Mouse (Mus musculus) CH12.LX (cell line): ENCODE results near the gene Ces2h.

ENCODE experiments used
- CHD2 ChIP-seq: IDR thresholded peaks from 2 replicates; pipeline ENCODE4 v1.6.1; 2011; ENCODE audit warnings: low read length, improper control_type of control experiment
- KAT2A ChIP-seq: IDR thresholded peaks from 2 replicates; pipeline ENCODE4 v1.6.1; 2012; ENCODE audit warnings: low read length, improper control_type of control experiment, inconsistent platforms; ENCODE audit not compliant: insufficient replicate concordance
- MAX ChIP-seq: IDR thresholded peaks from 2 replicates; pipeline ENCODE4 v1.6.1; 2011; ENCODE audit warnings: low read length, improper control_type of control experiment
- RAD21 ChIP-seq: IDR thresholded peaks from 2 replicates; pipeline ENCODE4 v1.6.1; 2011; ENCODE audit warnings: low read depth, mild to moderate bottlenecking, low read length, improper control_type of control experiment, moderate library complexity
- SIN3A ChIP-seq: IDR thresholded peaks from 2 replicates; pipeline ENCODE4 v1.6.1; 2012; ENCODE audit warnings: low read length, improper control_type of control experiment, inconsistent platforms
- UBTF ChIP-seq: IDR thresholded peaks from 2 replicates; pipeline ENCODE4 v1.6.1; 2012; ENCODE audit warnings: low read depth, mild to moderate bottlenecking, inconsistent platforms, low read length, improper control_type of control experiment, moderate library complexity

DNA sequence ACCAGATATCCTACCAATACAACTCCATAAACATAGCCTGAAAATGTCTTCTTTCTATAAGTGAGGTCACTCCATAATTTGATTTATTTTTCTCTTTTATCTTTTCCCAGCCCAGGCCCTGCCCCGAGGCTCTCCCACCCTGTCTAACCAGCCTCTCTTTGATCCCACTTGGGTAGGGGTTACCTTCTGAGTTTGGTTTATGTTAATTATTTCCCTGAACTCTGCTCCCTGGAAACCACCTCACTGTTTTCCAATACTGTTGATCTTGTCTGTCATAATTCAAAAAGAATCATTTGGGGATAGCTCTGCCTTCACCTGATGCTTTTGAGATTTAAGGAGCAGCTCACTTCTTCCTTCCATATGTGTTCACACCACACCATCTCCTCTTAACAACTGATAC is 42.9 kb downstream of the Ces2h start:
- TF ChIP-seq MAX, result no peak
- TF ChIP-seq UBTF, result no peak
- no peak for TF ChIP-seq CHD2
- TF ChIP-seq KAT2A, result no peak
- no peak for TF ChIP-seq SIN3A
- no peak for TF ChIP-seq RAD21
